Mouse (Mus musculus): ENCODE measurements around the gene Vegfa. TPM values are rescaled to one million over a fixed set of nuclear protein-coding genes. Genes with fewer than 3 reads are reported as not detected.

Gene Vegfa
- polyA plus RNA-seq, 1 experiment from 2014 or later, result 3.2 TPM

GRCm38 (mm10) chr17:46059226-46059825 lies 27.2 kb upstream of the Vegfa start:
- Histone ChIP-seq H3K4me1 (ENCODE audit: control insufficient read depth, insufficient read depth, low read length) (peaks cover 13% of the 10 kb centered on the region), H3K27ac (replicated peaks; ENCODE audit: low read depth, low read length) (no peak overlapping the region), H3K9me3 (replicated peaks; ENCODE audit: control insufficient read depth, low read length) (no peaks in the 10 kb centered on the region), H3K9ac (replicated peaks; ENCODE audit: low read length) (no peak overlapping the region), H3K36me3 (replicated peaks; ENCODE audit: control insufficient read depth, insufficient read depth, low read depth, low read length) (no peaks in the 10 kb centered on the region), H3K4me2 (ENCODE audit: low read depth, low read length) (no peak overlapping the region), H3K27me3 (ENCODE audit: control insufficient read depth, insufficient read depth, low read length) (no peaks in the 10 kb centered on the region), H3K4me3 (ENCODE audit: low read depth, low read length) (no peak overlapping the region)
- ATAC-seq (replicated peaks; ENCODE audit: insufficient number of reproducible peaks, low FRiP score, low TSS enrichment, low read depth) (no peak), DNase-seq (ENCODE audit: low spot score) (no peak)
- WGBS, result 86% methylated on average over 15 of the region's 15 CpGs

GRCm38 (mm10) chr17:46056288-46056687 lies 24.1 kb upstream of the Vegfa start:
- no peak overlapping the region for H3K27ac ChIP-seq (replicated peaks; ENCODE audit: low read depth, low read length)
- H3K9me3 ChIP-seq (replicated peaks; ENCODE audit: control insufficient read depth, low read length), result no peaks in the 10 kb centered on the region
- no peaks in the 10 kb centered on the region for H3K36me3 ChIP-seq (replicated peaks; ENCODE audit: control insufficient read depth, insufficient read depth, low read depth, low read length)
- peaks cover 4% of the 10 kb centered on the region for H3K4me1 ChIP-seq (ENCODE audit: control insufficient read depth, insufficient read depth, low read length)
- no peak overlapping the region for H3K4me2 ChIP-seq (ENCODE audit: low read depth, low read length)
- ATAC-seq (replicated peaks; ENCODE audit: insufficient number of reproducible peaks, low FRiP score, low TSS enrichment, low read depth), result no peak
- H3K9ac ChIP-seq (replicated peaks; ENCODE audit: low read length), result no peak overlapping the region
- WGBS, result 49% methylated on average over 7 of the region's 7 CpGs
- no peak overlapping the region for H3K4me3 ChIP-seq (ENCODE audit: low read depth, low read length)
- no peaks in the 10 kb centered on the region for H3K27me3 ChIP-seq (ENCODE audit: control insufficient read depth, insufficient read depth, low read length)
- DNase-seq (ENCODE audit: low spot score), result no peak

GRCm38 (mm10) chr17:46055736-46056135 lies 23.6 kb upstream of the Vegfa start:
- no peak for DNase-seq (ENCODE audit: low spot score)
- WGBS, result 80% methylated on average over 7 of the region's 7 CpGs
- Histone ChIP-seq H3K27me3 (ENCODE audit: control insufficient read depth, insufficient read depth, low read length) (no peaks in the 10 kb centered on the region), H3K4me1 (ENCODE audit: control insufficient read depth, insufficient read depth, low read length) (peaks cover 4% of the 10 kb centered on the region), H3K27ac (replicated peaks; ENCODE audit: low read depth, low read length) (no peak overlapping the region), H3K9ac (replicated peaks; ENCODE audit: low read length) (no peak overlapping the region), H3K4me3 (ENCODE audit: low read depth, low read length) (no peak overlapping the region), H3K4me2 (ENCODE audit: low read depth, low read length) (no peak overlapping the region), H3K9me3 (replicated peaks; ENCODE audit: control insufficient read depth, low read length) (no peaks in the 10 kb centered on the region), H3K36me3 (replicated peaks; ENCODE audit: control insufficient read depth, insufficient read depth, low read depth, low read length) (no peaks in the 10 kb centered on the region)
- ATAC-seq (replicated peaks; ENCODE audit: insufficient number of reproducible peaks, low FRiP score, low TSS enrichment, low read depth), result no peak

GRCm38 (mm10) chr17:46053291-46053842 lies 21.2 kb upstream of the Vegfa start:
- ATAC-seq (replicated peaks; ENCODE audit: insufficient number of reproducible peaks, low FRiP score, low TSS enrichment, low read depth), result no peak
- no peak overlapping the region for H3K9ac ChIP-seq (replicated peaks; ENCODE audit: low read length)
- DNase-seq (ENCODE audit: low spot score), result no peak
- H3K4me1 ChIP-seq (ENCODE audit: control insufficient read depth, insufficient read depth, low read length), result peaks cover 9% of the 10 kb centered on the region; the same call in 1 of the 2 replicates
- no peaks in the 10 kb centered on the region for H3K27me3 ChIP-seq (ENCODE audit: control insufficient read depth, insufficient read depth, low read length)
- H3K9me3 ChIP-seq (replicated peaks; ENCODE audit: control insufficient read depth, low read length), result no peaks in the 10 kb centered on the region
- no peak overlapping the region for H3K27ac ChIP-seq (replicated peaks; ENCODE audit: low read depth, low read length)
- H3K4me3 ChIP-seq (ENCODE audit: low read depth, low read length), result no peak overlapping the region
- H3K36me3 ChIP-seq (replicated peaks; ENCODE audit: control insufficient read depth, insufficient read depth, low read depth, low read length), result no peaks in the 10 kb centered on the region
- WGBS, result 69% methylated on average over 7 of the region's 7 CpGs
- H3K4me2 ChIP-seq (ENCODE audit: low read depth, low read length), result no peak overlapping the region

- Histone ChIP-seq H3K36me3 (replicated peaks; ENCODE audit: control insufficient read depth, insufficient read depth, low read depth, low read length) (no peaks in the 10 kb centered on the region), H3K4me1 (ENCODE audit: control insufficient read depth, insufficient read depth, low read length) (peaks cover 9% of the 10 kb centered on the region; the same call in 1 of the 2 replicates), H3K4me2 (ENCODE audit: low read depth, low read length) (no peak overlapping the region), H3K9ac (replicated peaks; ENCODE audit: low read length) (no peak overlapping the region), H3K27me3 (ENCODE audit: control insufficient read depth, insufficient read depth, low read length) (no peaks in the 10 kb centered on the region), H3K27ac (replicated peaks; ENCODE audit: low read depth, low read length) (no peak overlapping the region), H3K9me3 (replicated peaks; ENCODE audit: control insufficient read depth, low read length) (no peaks in the 10 kb centered on the region), H3K4me3 (ENCODE audit: low read depth, low read length) (no peak overlapping the region)
- WGBS, result 21% methylated on average over 3 of the region's 3 CpGs
- ATAC-seq (replicated peaks; ENCODE audit: insufficient number of reproducible peaks, low FRiP score, low TSS enrichment, low read depth) (no peak), DNase-seq (ENCODE audit: low spot score) (no peak)
These were observed 20.0 kb upstream of the Vegfa start for GRCm38 (mm10) chr17:46052146-46052545.

- H3K9me3 ChIP-seq (replicated peaks; ENCODE audit: control insufficient read depth, low read length), result no peaks in the 10 kb centered on the region
- H3K36me3 ChIP-seq (replicated peaks; ENCODE audit: control insufficient read depth, insufficient read depth, low read depth, low read length), result no peaks in the 10 kb centered on the region
- DNase-seq (ENCODE audit: low spot score), result no peak
- WGBS, result 76% methylated on average over 5 of the region's 5 CpGs
- no peak for ATAC-seq (replicated peaks; ENCODE audit: insufficient number of reproducible peaks, low FRiP score, low TSS enrichment, low read depth)
- H3K27me3 ChIP-seq (ENCODE audit: control insufficient read depth, insufficient read depth, low read length), result no peaks in the 10 kb centered on the region
- H3K9ac ChIP-seq (replicated peaks; ENCODE audit: low read length), result no peak overlapping the region
- H3K4me1 ChIP-seq (ENCODE audit: control insufficient read depth, insufficient read depth, low read length), result peaks cover 7% of the 10 kb centered on the region; the same call in 1 of the 2 replicates
- H3K4me3 ChIP-seq (ENCODE audit: low read depth, low read length), result no peak overlapping the region
- H3K4me2 ChIP-seq (ENCODE audit: low read depth, low read length), result no peak overlapping the region
- no peak overlapping the region for H3K27ac ChIP-seq (replicated peaks; ENCODE audit: low read depth, low read length)
These were observed 19.2 kb upstream of the Vegfa start for GRCm38 (mm10) chr17:46051356-46051755.

- WGBS, result 35% methylated on average over 4 of the region's 4 CpGs
- Histone ChIP-seq H3K4me2 (ENCODE audit: low read depth, low read length) (no peak overlapping the region), H3K27ac (replicated peaks; ENCODE audit: low read depth, low read length) (no peak overlapping the region), H3K9ac (replicated peaks; ENCODE audit: low read length) (no peak overlapping the region), H3K36me3 (replicated peaks; ENCODE audit: control insufficient read depth, insufficient read depth, low read depth, low read length) (no peaks in the 10 kb centered on the region), H3K9me3 (replicated peaks; ENCODE audit: control insufficient read depth, low read length) (no peaks in the 10 kb centered on the region), H3K4me3 (ENCODE audit: low read depth, low read length) (no peak overlapping the region), H3K4me1 (ENCODE audit: control insufficient read depth, insufficient read depth, low read length) (0 out of 2 replicates have a peak, but pooled peaks cover 4% of the 10 kb centered on the region), H3K27me3 (ENCODE audit: control insufficient read depth, insufficient read depth, low read length) (no peaks in the 10 kb centered on the region)
- ATAC-seq (replicated peaks; ENCODE audit: insufficient number of reproducible peaks, low FRiP score, low TSS enrichment, low read depth), result no peak
- no peak for DNase-seq (ENCODE audit: low spot score)
These were observed 17.4 kb upstream of the Vegfa start for GRCm38 (mm10) chr17:46049567-46049966.

GRCm38 (mm10) chr17:46048184-46048583 lies 16.0 kb upstream of the Vegfa start:
- Histone ChIP-seq H3K9me3 (replicated peaks; ENCODE audit: control insufficient read depth, low read length) (no peaks in the 10 kb centered on the region), H3K27me3 (ENCODE audit: control insufficient read depth, insufficient read depth, low read length) (no peaks in the 10 kb centered on the region), H3K36me3 (replicated peaks; ENCODE audit: control insufficient read depth, insufficient read depth, low read depth, low read length) (no peaks in the 10 kb centered on the region), H3K4me3 (ENCODE audit: low read depth, low read length) (no peak overlapping the region), H3K4me1 (ENCODE audit: control insufficient read depth, insufficient read depth, low read length) (0 out of 2 replicates have a peak, but pooled peaks cover 4% of the 10 kb centered on the region), H3K9ac (replicated peaks; ENCODE audit: low read length) (no peak overlapping the region), H3K27ac (replicated peaks; ENCODE audit: low read depth, low read length) (no peak overlapping the region), H3K4me2 (ENCODE audit: low read depth, low read length) (no peak overlapping the region)
- ATAC-seq (replicated peaks; ENCODE audit: insufficient number of reproducible peaks, low FRiP score, low TSS enrichment, low read depth) (no peak), DNase-seq (ENCODE audit: low spot score) (no peak)
- WGBS, result 95% methylated on average over 4 of the region's 4 CpGs

Measured in embryonic facial prominence, embryonic 11.5 days (tissue).